Mouse (Mus musculus): ENCODE results near the gene Samd1. TPM values are rescaled to one million over a fixed set of nuclear protein-coding genes. Genes with fewer than 3 reads are reported as not detected.
A peak's percentile ranks its signal among the peaks of the same experiment; 100 is the strongest.

Gene Samd1
- polyA plus RNA-seq, 1 experiment from 2014 or later, result 14.4 TPM

DNA sequence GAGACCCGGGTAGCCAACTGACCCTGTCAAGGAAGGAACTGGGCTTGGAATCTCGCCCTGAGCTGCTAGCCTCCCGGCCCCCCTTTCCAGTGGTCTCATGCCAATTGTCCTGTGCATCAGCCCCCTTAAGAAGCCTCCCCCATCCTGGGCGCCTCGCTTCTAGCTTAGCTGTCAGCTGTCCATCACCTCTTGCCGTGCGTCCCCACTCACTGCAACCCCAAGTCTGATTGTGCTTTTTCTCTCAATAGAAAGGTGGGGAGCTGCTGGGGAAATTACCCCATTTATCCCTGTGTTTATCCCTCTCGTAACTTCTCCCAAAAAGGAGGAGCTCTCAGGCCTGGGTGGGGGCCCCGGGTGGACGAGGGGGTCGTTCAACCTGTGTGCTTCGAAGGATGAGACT lies 1.5 kb upstream of the Samd1 start:
- no peak for DNase-seq (ENCODE audit: low spot score)
- Histone ChIP-seq H3K9ac (ENCODE audit: low read length) (no peak overlapping the region), H3K4me1 (ENCODE audit: control insufficient read depth, insufficient read depth, low read length) (peaks cover 9% of the 10 kb centered on the region), H3K9me3 (replicated peaks; ENCODE audit: control insufficient read depth, low read length) (no peaks in the 10 kb centered on the region), H3K27ac (ENCODE audit: low read depth, low read length) (peak overlapping the region; percentile 97; the same call in 1 of the 2 replicates), H3K36me3 (ENCODE audit: control insufficient read depth, insufficient read depth, low read length) (peaks cover 42% of the 10 kb centered on the region), H3K4me2 (ENCODE audit: low read length) (peak overlapping the region; percentile 85), H3K27me3 (replicated peaks; ENCODE audit: control insufficient read depth, insufficient read depth, low read length) (peaks cover 8% of the 10 kb centered on the region), H3K4me3 (ENCODE audit: low read depth, low read length) (no peak overlapping the region)
- 10% methylated on average over 12 of the region's 12 CpGs for WGBS
- no peak for ATAC-seq

DNA sequence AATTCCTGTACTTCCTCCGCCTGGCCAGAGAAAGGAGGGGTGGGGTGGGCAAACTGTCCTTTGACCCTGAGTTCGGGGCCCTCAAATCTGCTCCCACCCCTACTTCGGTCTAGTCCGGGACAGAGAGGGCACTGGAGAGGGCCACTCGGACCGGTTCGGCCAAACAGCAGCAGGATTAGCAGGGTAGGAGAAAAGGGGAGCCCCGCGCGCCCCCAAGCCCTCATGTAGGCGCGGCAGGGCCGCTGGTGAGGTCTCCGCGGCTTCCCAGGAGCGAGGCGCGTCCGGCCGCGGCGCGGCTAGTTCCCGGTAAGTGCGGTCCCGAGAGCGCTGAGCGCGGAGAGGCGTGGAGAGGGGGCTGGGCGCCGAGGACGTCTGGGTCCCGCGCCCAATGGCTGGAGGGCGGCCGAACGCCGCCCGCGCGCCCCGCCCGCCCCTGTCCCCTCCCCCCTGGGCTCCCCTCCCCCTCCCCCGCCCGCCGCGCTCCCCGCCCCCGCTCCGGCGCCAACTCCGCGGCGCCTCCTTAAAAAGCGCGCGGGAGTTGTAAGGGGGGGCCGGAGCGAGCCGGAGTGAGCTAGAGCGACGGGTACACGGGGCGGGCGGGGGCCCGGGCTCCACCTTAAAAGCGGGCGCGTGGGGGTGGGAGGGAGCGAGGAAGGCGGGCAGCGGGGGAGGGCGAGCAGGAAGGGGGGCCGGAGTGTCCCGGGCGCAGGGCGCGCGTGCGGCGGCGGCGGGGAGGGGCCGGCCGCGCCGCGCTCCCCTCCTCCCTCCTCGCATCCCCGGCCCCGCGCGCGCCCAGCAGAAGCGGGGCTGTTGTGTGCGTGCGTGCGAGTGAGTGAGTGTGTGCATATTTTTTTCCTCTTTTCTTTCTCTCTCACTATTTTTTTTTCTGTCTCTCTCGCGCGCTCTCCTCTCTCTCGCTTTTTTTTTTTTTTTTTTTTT lies 636 bp upstream of the Samd1 start:
- peaks cover 15% of the 10 kb centered on the region for H3K4me1 ChIP-seq (ENCODE audit: control insufficient read depth, insufficient read depth, low read length)
- peak overlapping the region; percentile 85 for H3K4me2 ChIP-seq (ENCODE audit: low read length)
- H3K4me3 ChIP-seq (ENCODE audit: low read depth, low read length), result peak overlapping the region; percentile 76
- WGBS, result 1% methylated on average over 36 of the region's 103 CpGs
- peaks cover 42% of the 10 kb centered on the region for H3K36me3 ChIP-seq (ENCODE audit: control insufficient read depth, insufficient read depth, low read length)
- peak; percentile 80 for ATAC-seq
- peak overlapping the region; percentile 84 for H3K9ac ChIP-seq (ENCODE audit: low read length)
- peak; percentile 92 for DNase-seq (ENCODE audit: low spot score)
- peak overlapping the region; percentile 97 for H3K27ac ChIP-seq (ENCODE audit: low read depth, low read length)
- peaks cover 10% of the 10 kb centered on the region for H3K27me3 ChIP-seq (replicated peaks; ENCODE audit: control insufficient read depth, insufficient read depth, low read length)
- H3K9me3 ChIP-seq (replicated peaks; ENCODE audit: control insufficient read depth, low read length), result no peaks in the 10 kb centered on the region

DNA sequence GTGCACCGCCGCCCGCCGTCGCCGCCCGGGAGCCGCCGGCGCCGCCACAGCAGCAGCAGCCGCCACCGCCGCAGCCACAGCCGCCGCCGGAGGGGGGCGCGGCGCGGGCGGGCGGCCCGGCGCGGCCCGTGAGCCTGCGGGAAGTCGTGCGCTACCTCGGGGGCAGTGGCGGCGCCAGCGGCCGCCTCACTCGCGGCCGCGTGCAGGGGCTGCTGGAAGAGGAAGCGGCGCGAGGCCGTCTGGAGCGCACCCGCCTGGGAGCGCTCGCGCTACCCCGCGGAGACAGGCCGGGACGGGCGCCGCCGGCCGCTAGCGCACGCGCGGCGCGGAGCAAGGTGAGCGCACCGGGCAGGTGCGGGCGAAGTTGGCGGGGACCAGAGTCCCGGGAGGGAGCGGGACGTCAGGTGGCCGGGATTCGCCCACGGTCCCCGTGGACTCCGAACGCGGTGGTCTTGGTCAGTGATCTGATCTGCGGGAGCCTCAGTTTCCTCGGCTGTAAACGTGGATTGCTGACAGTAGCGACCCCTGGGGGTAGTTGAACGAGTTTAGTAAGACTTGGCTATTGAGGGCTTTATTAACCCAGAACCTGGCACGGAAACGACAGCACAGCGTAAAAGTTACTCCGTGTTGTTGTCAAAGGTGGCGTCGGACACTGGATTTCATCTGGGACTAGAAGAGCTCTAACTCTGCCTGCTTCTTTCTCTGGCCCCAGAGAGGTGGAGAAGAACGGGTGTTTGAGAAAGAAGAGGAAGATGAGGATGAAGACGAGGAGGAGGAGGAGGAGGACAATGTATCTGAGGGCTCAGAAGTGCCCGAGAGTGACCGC lies 972 bp downstream of the Samd1 start:
- H3K4me1 ChIP-seq (ENCODE audit: control insufficient read depth, insufficient read depth, low read length), result peaks cover 15% of the 10 kb centered on the region
- peak overlapping the region; percentile 97 for H3K27ac ChIP-seq (ENCODE audit: low read depth, low read length)
- no peaks in the 10 kb centered on the region for H3K9me3 ChIP-seq (replicated peaks; ENCODE audit: control insufficient read depth, low read length)
- DNase-seq (ENCODE audit: low spot score) (peak; percentile 88), ATAC-seq (peak; percentile 36)
- H3K36me3 ChIP-seq (ENCODE audit: control insufficient read depth, insufficient read depth, low read length), result peaks cover 30% of the 10 kb centered on the region
- peak overlapping the region; percentile 71 for H3K4me3 ChIP-seq (ENCODE audit: low read depth, low read length)
- H3K27me3 ChIP-seq (replicated peaks; ENCODE audit: control insufficient read depth, insufficient read depth, low read length), result peaks cover 10% of the 10 kb centered on the region
- peak overlapping the region; percentile 84 for H3K9ac ChIP-seq (ENCODE audit: low read length)
- H3K4me2 ChIP-seq (ENCODE audit: low read length), result peak overlapping the region; percentile 85
- WGBS, result under 1% methylated on average over 73 of the region's 92 CpGs

DNA sequence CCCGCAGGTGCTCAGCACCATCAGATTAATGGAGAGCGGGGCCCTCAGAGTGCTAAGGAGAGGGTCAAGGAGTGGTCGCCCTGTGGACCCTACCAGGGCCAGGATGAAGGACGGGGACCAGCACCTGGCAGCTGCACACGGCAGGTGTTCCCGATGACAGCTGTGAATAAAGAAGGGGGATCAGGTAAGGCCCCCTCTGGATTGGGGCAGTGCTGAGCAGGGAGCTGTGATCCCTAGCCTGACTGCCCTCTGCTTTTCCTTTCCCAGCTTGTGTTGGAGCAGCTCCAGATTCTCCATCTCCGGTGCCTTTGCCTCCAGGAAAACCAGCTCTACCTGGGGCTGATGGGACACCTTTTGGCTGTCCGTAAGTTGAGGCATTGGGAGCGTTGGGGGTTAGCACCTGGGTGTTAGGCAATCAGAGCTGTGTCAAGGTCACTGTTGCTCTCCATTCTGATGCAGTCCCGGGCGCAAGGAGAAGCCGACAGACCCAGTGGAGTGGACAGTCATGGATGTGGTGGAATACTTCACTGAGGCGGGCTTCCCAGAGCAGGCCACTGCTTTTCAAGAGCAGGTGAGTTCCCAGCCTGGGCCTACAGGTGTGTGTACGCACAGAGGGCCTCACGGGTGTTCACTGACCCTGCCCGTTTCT lies 1.7 kb downstream of the Samd1 start:
- DNase-seq (ENCODE audit: low spot score) (no peak), ATAC-seq (no peak)
- H3K36me3 ChIP-seq (ENCODE audit: control insufficient read depth, insufficient read depth, low read length), result peaks cover 25% of the 10 kb centered on the region
- peak overlapping the region; percentile 85 for H3K4me2 ChIP-seq (ENCODE audit: low read length)
- H3K27ac ChIP-seq (ENCODE audit: low read depth, low read length), result no peak overlapping the region
- H3K4me1 ChIP-seq (ENCODE audit: control insufficient read depth, insufficient read depth, low read length), result peaks cover 18% of the 10 kb centered on the region
- no peaks in the 10 kb centered on the region for H3K9me3 ChIP-seq (replicated peaks; ENCODE audit: control insufficient read depth, low read length)
- 63% methylated on average over 16 of the region's 16 CpGs for WGBS
- H3K27me3 ChIP-seq (replicated peaks; ENCODE audit: control insufficient read depth, insufficient read depth, low read length), result peaks cover 10% of the 10 kb centered on the region
- H3K9ac ChIP-seq (ENCODE audit: low read length), result peak overlapping the region; percentile 84; the same call in 1 of the 2 replicates
- peak overlapping the region; percentile 71 for H3K4me3 ChIP-seq (ENCODE audit: low read depth, low read length)

DNA sequence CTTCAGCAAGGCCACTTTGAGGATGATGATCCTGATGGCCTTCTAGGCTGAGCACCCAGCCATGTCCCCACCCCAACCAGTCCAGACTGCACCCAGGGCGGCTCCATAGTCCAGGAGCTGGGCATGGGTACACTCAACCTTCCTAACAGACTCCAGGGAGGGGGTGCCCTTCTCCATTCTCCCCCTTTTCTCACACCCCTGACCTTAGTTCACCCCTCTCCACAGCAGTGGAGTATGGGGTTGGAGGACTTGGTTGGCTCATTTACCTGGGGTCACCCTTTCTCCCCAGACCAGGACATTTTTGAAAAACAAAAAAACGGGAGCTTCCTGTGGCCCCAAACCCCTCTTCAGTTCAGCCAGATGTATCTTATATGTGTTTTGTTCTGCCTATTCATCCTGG lies 2.4 kb downstream of the Samd1 start:
- Histone ChIP-seq H3K9ac (ENCODE audit: low read length) (no peak overlapping the region; the same call in 1 of the 2 replicates), H3K4me2 (ENCODE audit: low read length) (no peak overlapping the region), H3K9me3 (replicated peaks; ENCODE audit: control insufficient read depth, low read length) (no peaks in the 10 kb centered on the region), H3K4me1 (ENCODE audit: control insufficient read depth, insufficient read depth, low read length) (peaks cover 21% of the 10 kb centered on the region), H3K27ac (ENCODE audit: low read depth, low read length) (no peak overlapping the region), H3K27me3 (replicated peaks; ENCODE audit: control insufficient read depth, insufficient read depth, low read length) (peaks cover 10% of the 10 kb centered on the region), H3K4me3 (ENCODE audit: low read depth, low read length) (no peak overlapping the region), H3K36me3 (ENCODE audit: control insufficient read depth, insufficient read depth, low read length) (peaks cover 25% of the 10 kb centered on the region)
- no peak for DNase-seq (ENCODE audit: low spot score)
- ATAC-seq, result no peak
- WGBS, result 88% methylated on average over 2 of the region's 2 CpGs

DNA sequence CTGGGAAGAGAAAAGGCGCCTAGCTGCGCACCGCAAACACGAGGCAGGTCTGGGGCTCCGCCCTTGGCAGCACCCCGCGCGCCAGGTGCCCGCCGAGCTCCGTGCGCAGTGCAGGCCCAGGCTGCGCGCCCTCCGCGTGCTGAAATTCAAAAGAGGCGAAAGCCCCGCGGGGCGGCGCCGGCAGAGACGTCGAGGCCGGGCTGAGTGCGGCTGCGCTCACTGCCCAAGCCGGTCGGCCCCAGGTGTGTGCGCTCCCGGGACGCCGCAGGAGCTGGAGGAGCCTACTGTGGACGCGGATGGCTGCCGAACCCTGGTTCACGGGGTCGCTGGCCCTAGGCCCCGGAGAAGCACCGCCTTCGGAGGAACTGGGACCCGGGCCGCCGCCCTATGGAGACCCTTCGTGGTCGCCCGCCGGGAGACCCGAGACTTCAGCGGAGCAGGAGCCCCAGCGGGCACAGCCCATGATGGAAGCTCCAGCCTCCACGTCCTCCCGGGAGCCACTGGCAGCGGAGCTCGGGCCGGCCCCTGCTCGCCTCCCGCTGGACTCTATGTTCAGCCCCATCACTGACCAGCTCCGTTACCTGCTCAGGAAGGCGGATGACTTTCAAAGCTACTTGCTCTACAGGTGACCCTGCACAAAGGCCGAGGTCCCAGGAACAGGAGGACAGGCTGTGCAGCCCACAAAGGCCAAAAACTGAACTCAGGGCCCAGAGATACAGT lies 4.0 kb downstream of the Samd1 start, which contains the start of gene 1700067K01Rik:
Gene 1700067K01Rik (plus strand): TSS at position 222 of the 720 bp plus-strand sequence.
- DNase-seq (ENCODE audit: low spot score) (no peak), ATAC-seq (no peak)
- Histone ChIP-seq H3K27me3 (replicated peaks; ENCODE audit: control insufficient read depth, insufficient read depth, low read length) (peaks cover 10% of the 10 kb centered on the region), H3K9me3 (replicated peaks; ENCODE audit: control insufficient read depth, low read length) (no peaks in the 10 kb centered on the region), H3K4me2 (ENCODE audit: low read length) (peak within 1 kb of the TSS; percentile 31), H3K36me3 (ENCODE audit: control insufficient read depth, insufficient read depth, low read length) (peaks cover 25% of the 10 kb centered on the region), H3K4me3 (ENCODE audit: low read depth, low read length) (0 out of 2 replicates have a peak within 1 kb of the TSS, but pooled peaks have one; percentile 5), H3K4me1 (ENCODE audit: control insufficient read depth, insufficient read depth, low read length) (peaks cover 24% of the 10 kb centered on the region), H3K9ac (ENCODE audit: low read length) (0 out of 2 replicates have a peak within 1 kb of the TSS, but pooled peaks have one; percentile 45), H3K27ac (ENCODE audit: low read depth, low read length) (no peak within 1 kb of the TSS)
- WGBS, result 16% methylated on average over 55 of the region's 61 CpGs

DNA sequence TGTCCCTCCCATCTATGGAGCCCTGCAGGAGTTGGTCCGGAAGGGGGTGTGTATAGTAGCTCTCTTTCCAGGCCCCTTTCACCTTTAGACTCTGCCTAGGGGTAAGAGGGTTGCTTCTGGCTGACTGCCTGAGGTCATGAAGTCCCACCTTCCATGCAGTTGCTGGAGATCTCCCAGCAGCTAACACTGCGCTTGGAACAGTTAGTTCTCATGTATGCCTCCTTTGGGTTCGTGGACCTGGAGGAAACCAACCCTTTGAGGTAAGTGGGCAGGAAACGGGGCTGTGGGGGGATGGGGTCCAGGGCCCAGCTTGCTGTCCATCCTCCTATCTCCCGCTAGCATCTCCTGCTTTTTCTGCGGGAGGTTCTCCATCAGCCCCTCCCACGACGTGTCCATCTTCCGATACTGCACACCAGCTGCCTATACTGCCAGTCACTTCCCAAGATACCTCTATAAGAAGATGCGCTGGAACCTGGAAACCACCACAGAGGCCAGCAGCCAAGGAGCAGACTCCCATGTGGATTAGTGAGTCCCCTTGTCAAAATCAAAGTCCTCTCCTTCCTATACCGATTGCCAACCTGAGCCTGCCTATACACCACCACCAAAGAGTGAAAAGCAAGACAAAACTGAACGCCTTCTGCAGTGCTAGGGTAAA lies 5.6 kb downstream of the Samd1 start:
- H3K36me3 ChIP-seq (ENCODE audit: control insufficient read depth, insufficient read depth, low read length), result peaks cover 25% of the 10 kb centered on the region
- no peak for ATAC-seq
- no peak for DNase-seq (ENCODE audit: low spot score)
- WGBS, result 53% methylated on average over 12 of the region's 12 CpGs
- no peak overlapping the region for H3K9ac ChIP-seq (ENCODE audit: low read length)
- H3K4me2 ChIP-seq (ENCODE audit: low read length), result no peak overlapping the region
- H3K4me3 ChIP-seq (ENCODE audit: low read depth, low read length), result no peak overlapping the region
- H3K27me3 ChIP-seq (replicated peaks; ENCODE audit: control insufficient read depth, insufficient read depth, low read length), result peaks cover 10% of the 10 kb centered on the region
- H3K27ac ChIP-seq (ENCODE audit: low read depth, low read length), result no peak overlapping the region
- H3K4me1 ChIP-seq (ENCODE audit: control insufficient read depth, insufficient read depth, low read length), result peaks cover 24% of the 10 kb centered on the region
- H3K9me3 ChIP-seq (replicated peaks; ENCODE audit: control insufficient read depth, low read length), result no peaks in the 10 kb centered on the region

Measured in forebrain, embryonic 14.5 days (tissue).